In genomic region chr5:110285770-110286445, GRCm38 (mm10) we compare ENCODE assay signal across 8 mouse cellular contexts. TPM values are rescaled to one million over a fixed set of nuclear protein-coding genes. Genes with fewer than 3 reads are reported as not detected.
DNase-seq lines count a peak whose midpoint lies in the region; ATAC-seq lines count a peak whose summit lies in the region.

TSS of gene Pxmp2 (minus strand) at chr5:110286186.
TSS of gene Pole (plus strand) at chr5:110286306.

- no peaks in the 10 kb centered on the region for H3K36me3 ChIP-seq in intestine, embryonic 16.5 days (ENCODE audit: control insufficient read depth, insufficient read depth, low read length)
- peaks cover 22% of the 10 kb centered on the region for H3K36me3 ChIP-seq in midbrain, embryonic 10.5 days

- DNase-seq in adrenal gland, postnatal 10 days: peak; percentile 95
- DNase-seq in embryo, embryonic 9.5 days (ENCODE audit: extremely low spot score): peak; percentile 96
- peak; percentile 79 to 93 for DNase-seq in gastrocnemius, postnatal 4 days (ENCODE audit: low spot score in 2 of 2)
- peak; percentile 74 to 78 for DNase-seq in left cerebral cortex, postnatal 36 days (ENCODE audit: low spot score in 2 of 2)
- DNase-seq in midbrain, embryonic 10.5 days (ENCODE audit: low spot score): peak; percentile 95
- peak; percentile 72 to 76 for DNase-seq in right cerebral cortex, postnatal 36 days (ENCODE audit: low spot score in 2 of 2)
- peak; percentile 84 to 95 for DNase-seq in urinary bladder, postnatal 4 days (ENCODE audit: low spot score in 2 of 2)

- peak; percentile 99 for ATAC-seq in intestine, embryonic 16.5 days

- H3K4me1 ChIP-seq in intestine, embryonic 16.5 days (ENCODE audit: control insufficient read depth, insufficient read depth, low read length): peaks cover 13% of the 10 kb centered on the region
- H3K4me1 ChIP-seq in midbrain, embryonic 10.5 days: peaks cover 22% of the 10 kb centered on the region

- peak within 1 kb of the TSS; percentile 99 for H3K4me2 ChIP-seq in intestine, embryonic 16.5 days (ENCODE audit: low read depth, low read length)

- intact Hi-C loops in left cerebral cortex, postnatal 36 days (cut with DNase I): no loop called here

- peaks cover 2% of the 10 kb centered on the region; the same call in 1 of the 2 replicates for H3K27me3 ChIP-seq in intestine, embryonic 16.5 days (replicated peaks; ENCODE audit: control insufficient read depth, insufficient read depth, low read length)
- H3K27me3 ChIP-seq in midbrain, embryonic 10.5 days (ENCODE audit: low read depth, poor library complexity, severe bottlenecking): peaks cover 24% of the 10 kb centered on the region

- WGBS in intestine, embryonic 16.5 days: under 1% methylated on average over 56 of the region's 64 CpGs
- WGBS in midbrain, embryonic 10.5 days: 0% methylated on average over 64 of the region's 64 CpGs

- peak within 1 kb of the TSS; percentile 83 for H3K4me3 ChIP-seq in intestine, embryonic 16.5 days (ENCODE audit: low read length)
- peak within 1 kb of the TSS; percentile 82 for H3K4me3 ChIP-seq in midbrain, embryonic 10.5 days

- H3K9ac ChIP-seq in intestine, embryonic 16.5 days (ENCODE audit: low read depth, low read length): peak within 1 kb of the TSS; percentile 91

- H3K9me3 ChIP-seq in intestine, embryonic 16.5 days (ENCODE audit: control insufficient read depth, low read length): no peaks in the 10 kb centered on the region
- no peaks in the 10 kb centered on the region for H3K9me3 ChIP-seq in midbrain, embryonic 10.5 days (replicated peaks)

- peak within 1 kb of the TSS; percentile 37; the same call in 1 of the 2 replicates for H3K27ac ChIP-seq in intestine, embryonic 16.5 days (ENCODE audit: low read length)
- peak within 1 kb of the TSS; percentile 93 for H3K27ac ChIP-seq in midbrain, embryonic 10.5 days (replicated peaks)

RNA-seq across cellular contexts. Expression of gene Pxmp2, which starts in this region (rescaled TPM):
- 10 to 100 TPM; 26.8 to 46.1 TPM for total RNA-seq in adrenal gland, postnatal 10 days (2021)
- total RNA-seq in gastrocnemius, postnatal 4 days (2021): 10 to 100 TPM; 22.4 to 23.5 TPM
- polyA plus RNA-seq in intestine, embryonic 16.5 days (2015; fragmentation: Nextera tagmentation; extraction: Ambion mirVana): 7.7 and 8.0 TPM in 2 replicates
- 1 to 10 TPM; 6.9 to 8.5 TPM for total RNA-seq in left cerebral cortex, postnatal 36 days (2021)
- 14.8 and 14.9 TPM in 2 replicates for polyA plus RNA-seq in midbrain, embryonic 10.5 days (2016; fragmentation: Nextera tagmentation; extraction: Ambion mirVana)

RNA-seq across cellular contexts. Expression of gene Pole, which starts in this region (rescaled TPM):
- 10 to 100 TPM in 1 of 2 experiments, 1 to 10 TPM in 1; 7.6 to 12.0 TPM for total RNA-seq in adrenal gland, postnatal 10 days (2021)
- total RNA-seq in gastrocnemius, postnatal 4 days (2021): 10 to 100 TPM; 14.3 to 15.0 TPM
- 14.5 and 15.7 TPM in 2 replicates for polyA plus RNA-seq in intestine, embryonic 16.5 days (2015; fragmentation: Nextera tagmentation; extraction: Ambion mirVana)
- total RNA-seq in left cerebral cortex, postnatal 36 days (2021): 1 to 10 TPM; 1.0 to 1.5 TPM
- 40.8 and 44.1 TPM in 2 replicates for polyA plus RNA-seq in midbrain, embryonic 10.5 days (2016; fragmentation: Nextera tagmentation; extraction: Ambion mirVana)

Comparison
In these comparisons a context has a peak if more than half of its experiments do, and no peak if none do; other contexts are left out.
1. Peak in every context shown above with its lines: DNase-seq, ATAC-seq, H3K4me3 ChIP-seq and H3K27ac ChIP-seq.